Mouse (Mus musculus) spleen, adult 18-20 months (tissue): ENCODE data around the gene Cyp21a1.
"Not testable (repeated sequence)": the region's sequence is repeated elsewhere in the genome, so short reads cannot be mapped to it uniquely, and the experiment has no call there.

Experiments used
- DNase-seq, 2 experiments: peaks; one replicate each; pipeline ENCODE4 v3.0.0; 2022; ENCODE audit warnings: mixed read lengths in 2 of 2

Gene Cyp21a1

GRCm38 (mm10) chr17:34804301-34804700, at the start of gene Cyp21a1:
Gene Cyp21a1, minus strand, starts transcription at chr17:34804561.
- DNase-seq, result not testable (repeated sequence)

DNA sequence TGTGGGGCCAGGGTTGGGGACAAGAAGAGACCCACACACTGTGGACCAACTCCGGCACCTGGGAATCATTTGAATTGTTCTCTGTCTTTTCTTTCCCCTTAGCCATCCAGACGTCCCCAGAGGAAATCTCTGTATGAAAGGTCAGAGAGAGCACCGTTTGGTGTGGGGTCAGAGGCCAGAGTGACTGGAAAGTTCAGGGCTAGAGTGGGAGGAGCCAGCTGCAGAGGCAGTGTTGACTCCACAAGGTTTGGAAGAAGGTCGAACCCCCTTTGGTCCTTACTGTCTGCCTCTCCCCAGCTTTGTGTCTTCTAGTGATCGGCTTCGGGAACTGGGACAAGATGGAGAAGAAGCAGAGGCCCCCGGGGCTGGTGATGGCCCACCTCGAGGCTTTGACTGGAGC, 49.1 kb upstream of the Cyp21a1 start:
- no peak for DNase-seq

DNA sequence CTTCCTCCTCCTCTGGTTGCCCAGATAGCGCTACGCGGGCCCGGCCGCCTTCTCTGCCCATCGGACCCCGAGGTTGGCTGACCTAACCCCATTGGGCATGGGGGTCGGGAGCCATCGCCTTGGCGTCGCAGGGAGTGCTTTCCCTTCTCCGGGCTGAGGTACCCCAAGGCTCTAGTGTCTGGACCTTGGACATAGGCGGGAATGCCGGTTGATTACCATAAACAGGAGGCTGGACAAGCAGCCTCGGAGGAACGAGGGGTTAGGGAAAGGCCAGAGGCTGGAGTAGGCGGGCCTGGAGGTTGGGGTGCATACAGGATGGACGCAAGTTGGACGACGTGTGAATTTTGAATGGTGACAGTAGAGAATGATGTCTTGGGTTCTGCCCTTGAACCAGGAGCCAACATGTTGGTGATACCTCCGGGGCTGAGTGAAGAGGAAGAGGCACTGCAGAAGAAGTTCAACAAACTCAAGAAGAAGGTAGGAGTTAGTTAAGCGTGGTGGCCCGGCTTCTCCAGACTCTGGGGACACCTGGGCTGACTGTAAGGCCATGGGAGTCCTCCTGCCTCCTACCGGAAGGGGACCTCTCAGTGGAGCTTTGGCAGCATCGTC, 46.3 kb upstream of the Cyp21a1 start:
- DNase-seq, result no peak

DNA sequence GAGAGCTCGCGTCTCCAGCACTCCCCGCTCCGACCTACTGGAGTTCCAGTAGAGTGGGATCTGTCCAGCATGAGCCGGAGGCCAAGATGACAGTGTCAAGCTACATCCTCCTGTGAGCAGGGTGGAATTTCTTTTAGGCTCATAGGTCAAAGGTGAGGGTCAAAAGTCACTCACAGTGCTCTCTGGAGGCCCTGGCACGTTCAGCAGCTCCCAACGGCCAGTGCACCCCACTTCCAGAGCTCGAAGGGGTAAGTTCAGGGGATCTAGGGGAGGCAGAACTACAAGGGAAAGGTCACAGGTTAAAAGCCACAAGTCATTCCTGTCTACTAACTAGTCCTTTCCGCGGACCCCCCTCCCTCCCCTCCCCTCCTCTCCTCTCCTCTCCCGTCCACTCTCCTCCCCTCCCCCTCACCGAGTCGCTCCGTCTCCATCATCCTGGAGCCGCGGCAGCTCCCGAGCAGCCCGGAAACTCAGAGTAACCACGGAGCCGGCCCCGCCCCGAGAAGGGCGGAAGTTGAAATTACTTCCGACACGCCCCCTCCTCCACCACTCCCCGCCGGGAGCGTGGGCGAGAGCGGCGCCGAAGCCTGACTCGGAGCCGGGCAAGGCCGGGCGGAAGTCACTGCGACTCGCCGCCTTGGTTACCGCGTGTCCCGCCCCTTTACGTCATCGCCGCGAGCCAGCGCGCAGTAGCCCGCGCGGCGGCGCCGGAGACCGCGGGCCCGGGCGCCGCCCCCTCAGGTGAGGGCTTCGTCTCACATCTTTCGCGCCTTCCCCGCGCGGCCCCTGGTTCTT, 45.6 kb upstream of the Cyp21a1 start, which contains the start of the genes Skiv2l and Nelfe:
TSS of gene Skiv2l (minus strand) at position 489 of the 795 bp plus-strand sequence.
TSS of gene Nelfe (plus strand) at position 670 of the 795 bp plus-strand sequence.
- peak; percentile 97 for DNase-seq

DNA sequence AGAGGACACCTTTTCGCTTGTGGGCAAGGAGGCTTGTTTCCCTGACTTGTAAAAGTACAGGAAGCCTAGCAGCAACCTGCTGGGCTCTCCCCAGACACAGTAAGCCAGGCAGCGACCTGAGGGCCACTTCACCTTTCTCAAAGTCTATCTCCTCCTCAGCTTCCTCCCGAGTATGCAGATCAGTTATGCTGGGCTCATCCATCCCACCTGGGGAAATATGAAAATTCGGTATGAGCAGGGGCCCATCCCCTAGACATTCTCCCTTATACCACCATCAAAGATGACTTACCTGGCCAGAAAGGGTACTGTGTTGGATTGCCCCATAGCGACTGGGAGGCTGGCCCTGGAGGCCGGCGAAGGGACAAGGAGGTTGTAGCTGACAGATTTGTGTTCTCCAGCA, 43.3 kb upstream of the Cyp21a1 start:
- no peak for DNase-seq

DNA sequence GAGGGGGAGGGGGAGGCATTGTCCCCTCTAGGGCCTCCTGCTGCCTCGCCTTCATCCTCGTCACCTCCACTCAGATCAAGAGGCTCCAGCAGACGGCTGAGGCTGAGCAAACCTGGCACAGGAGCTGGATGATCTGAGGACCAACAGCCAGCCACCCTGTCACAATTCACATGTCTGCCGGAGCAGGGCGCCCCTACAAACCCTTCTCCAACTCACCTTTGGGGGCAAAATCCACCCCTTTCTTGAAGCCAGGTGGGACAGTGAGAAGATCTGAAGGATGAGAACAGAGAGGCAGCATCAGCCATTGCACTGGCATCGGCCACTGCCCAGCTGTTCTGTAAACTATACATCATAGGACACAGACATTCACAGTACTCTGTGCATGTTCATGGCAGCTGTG, 42.8 kb upstream of the Cyp21a1 start:
- DNase-seq, result no peak

DNA sequence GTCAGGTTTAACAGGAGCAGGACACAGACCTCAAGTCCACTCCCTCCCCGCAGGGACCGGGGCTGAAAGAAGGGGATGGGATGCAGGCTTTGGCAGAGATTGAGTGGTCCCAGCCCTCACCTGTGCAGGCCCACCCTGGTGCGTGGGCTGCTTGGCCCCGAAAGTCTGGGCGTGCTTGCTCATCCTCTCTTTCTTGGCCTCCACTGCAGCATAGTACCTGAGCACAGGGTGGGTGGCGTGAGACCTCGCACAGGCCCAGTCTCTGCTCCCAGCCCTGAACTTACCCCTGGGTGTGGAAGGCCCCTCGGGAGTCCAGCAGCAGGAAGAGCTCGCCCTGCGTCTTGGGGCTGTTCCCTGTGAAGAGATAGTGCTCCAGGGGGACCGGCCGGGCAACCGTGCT, 40.5 kb upstream of the Cyp21a1 start:
- no peak for DNase-seq

DNA sequence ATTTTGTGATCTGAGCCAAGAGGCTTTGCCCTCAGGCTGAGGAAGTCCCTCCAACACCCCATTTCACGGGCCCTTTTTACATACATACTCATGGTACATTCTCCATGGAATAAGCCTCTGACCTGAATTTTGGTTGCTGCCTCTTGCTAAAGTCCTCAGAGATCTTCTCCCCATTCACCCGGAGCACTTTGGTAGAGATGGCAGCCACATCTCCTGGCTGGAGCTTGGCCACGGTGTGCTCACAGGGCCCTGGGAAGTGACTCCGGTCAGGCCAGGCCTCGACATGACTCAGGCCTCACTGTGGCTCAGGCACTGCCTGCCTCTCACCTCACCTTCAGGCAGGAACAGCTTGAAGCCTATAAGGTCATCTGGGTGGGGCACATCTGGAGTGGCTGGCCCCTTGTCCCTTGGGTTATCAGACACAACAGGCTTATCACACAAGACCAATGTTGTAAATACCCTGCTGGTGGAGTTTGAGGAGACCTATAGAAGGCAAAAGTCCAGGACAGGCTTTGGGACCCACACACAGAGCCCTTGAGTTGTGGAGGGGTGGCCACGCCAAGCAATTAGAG, 36.5 kb upstream of the Cyp21a1 start:
- DNase-seq, result no peak

GRCm38 (mm10) chr17:34838785-34839184, 34.4 kb upstream of the Cyp21a1 start:
- no peak for DNase-seq

GRCm38 (mm10) chr17:34837464-34838324, 33.3 kb upstream of the Cyp21a1 start:
- peak in 1 of 2 experiments; percentile 18 for DNase-seq

GRCm38 (mm10) chr17:34836856-34837221, 32.5 kb upstream of the Cyp21a1 start, which contains the start of the genes Stk19 and Dxo:
Gene Stk19, minus strand, starts transcription at chr17:34836945.
Gene Dxo, plus strand, starts transcription at chr17:34837019.
- peak; percentile 88 to 89 for DNase-seq

- no peak for DNase-seq
Measured at GRCm38 (mm10) chr17:34836155-34836855, 31.9 kb upstream of the Cyp21a1 start.

- DNase-seq, result not testable (repeated sequence)
Measured at GRCm38 (mm10) chr17:34830776-34831175, 26.4 kb upstream of the Cyp21a1 start.

GRCm38 (mm10) chr17:34814818-34815370, 10.5 kb upstream of the Cyp21a1 start:
- no peak for DNase-seq

DNA sequence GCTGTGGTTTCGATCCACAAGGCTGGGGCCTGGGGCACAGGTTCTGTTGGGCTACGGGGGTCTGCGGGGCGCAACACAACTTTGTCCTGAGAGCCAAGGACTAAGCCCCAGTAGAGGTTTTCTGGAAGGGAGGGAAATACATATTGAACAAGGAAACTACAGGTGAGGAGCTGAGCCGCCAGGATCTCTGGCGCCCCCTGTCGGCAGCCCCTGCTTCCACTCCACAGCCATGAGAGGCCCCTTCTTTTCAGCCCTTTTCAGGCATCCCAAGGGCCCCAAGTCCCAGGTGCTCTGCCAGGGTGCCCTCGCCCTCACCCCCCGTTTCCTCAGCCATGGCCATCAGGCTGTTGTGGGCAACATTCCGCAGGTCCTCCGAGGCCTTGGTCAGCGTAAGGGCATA, 9.4 kb upstream of the Cyp21a1 start:
- DNase-seq, result peak in 1 of 2 experiments; percentile 40

DNA sequence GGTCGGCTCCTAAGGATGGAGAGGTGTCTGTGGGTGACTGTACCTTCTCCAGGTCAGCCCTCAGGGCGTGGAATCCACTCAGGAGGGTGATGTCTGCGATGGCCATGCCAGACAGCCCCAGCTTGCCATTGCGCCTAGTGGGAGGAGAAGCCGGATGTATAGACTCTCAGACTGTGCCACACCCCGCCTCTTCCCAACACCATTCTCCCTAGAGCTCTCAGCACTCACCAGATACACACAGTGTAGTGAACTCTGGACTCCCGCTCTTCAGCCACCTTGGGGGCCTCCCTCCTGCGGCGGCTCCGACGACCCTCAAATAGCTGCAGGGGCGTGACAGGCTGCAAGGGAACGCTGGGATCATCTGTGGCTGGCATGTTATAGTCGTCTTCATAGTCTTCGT, 6.9 kb upstream of the Cyp21a1 start:
- DNase-seq, result no peak

DNA sequence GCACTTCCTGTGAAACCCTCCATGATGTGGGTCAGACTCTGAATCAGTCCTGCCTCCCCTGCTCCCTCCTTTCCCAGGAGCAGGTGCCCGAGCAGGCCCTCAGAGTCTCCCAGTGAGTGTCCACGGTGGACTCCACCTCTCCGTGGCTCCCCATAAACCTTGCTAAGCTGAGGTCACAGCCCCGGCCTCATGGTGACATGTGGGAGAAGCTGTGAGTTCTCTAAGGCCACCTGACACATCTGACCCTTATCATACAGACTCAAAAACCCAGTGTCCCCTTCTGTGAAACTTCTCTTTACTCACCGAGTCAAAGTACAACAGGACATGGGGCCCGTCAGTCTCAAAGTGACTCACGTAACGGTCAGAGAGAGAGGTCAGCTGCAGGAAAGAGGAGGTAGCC, 6.5 kb upstream of the Cyp21a1 start:
- DNase-seq, result not testable (repeated sequence)

DNA sequence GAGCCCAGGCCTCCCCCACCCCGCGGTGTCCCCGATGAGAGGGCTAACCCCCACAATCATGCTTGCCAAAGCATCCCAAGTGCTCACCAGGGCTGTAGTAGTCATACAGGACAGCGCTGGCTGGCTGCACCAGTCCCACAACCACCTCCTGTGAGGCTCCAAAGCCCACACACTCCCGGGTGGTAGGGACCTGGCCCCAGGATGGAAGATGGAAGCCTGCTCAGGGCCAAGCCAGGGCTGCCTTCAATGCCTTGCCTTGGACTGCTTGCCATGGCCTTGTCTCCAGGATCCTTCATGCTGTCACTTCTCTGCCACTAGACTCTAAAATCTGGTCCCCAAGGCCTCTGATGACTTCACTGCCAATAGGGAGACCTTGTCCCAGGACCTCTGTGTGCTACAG, 6.0 kb upstream of the Cyp21a1 start:
- DNase-seq, result not testable (repeated sequence)

- no peak for DNase-seq
Measured at GRCm38 (mm10) chr17:34808599-34809205, 4.3 kb upstream of the Cyp21a1 start.

DNA sequence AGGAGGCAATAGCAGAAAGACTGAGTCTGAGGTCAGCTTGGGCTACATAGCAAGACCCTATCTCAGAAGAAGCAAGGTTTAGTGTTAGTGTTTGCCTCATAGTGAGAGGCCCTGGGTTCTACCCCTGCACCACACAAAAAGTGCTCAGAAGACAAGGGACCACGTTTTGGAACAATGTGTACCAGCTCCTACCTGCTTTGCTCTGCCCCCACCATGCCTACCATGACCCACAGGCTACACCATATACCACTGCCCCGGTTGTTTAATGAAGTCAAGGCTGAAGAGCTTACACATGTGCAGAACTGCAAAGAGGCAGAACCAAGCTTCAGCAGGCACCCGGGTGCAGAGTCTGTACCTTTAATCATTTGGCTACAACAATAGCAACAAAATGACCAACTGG, 2.8 kb upstream of the Cyp21a1 start:
- DNase-seq, result no peak

DNA sequence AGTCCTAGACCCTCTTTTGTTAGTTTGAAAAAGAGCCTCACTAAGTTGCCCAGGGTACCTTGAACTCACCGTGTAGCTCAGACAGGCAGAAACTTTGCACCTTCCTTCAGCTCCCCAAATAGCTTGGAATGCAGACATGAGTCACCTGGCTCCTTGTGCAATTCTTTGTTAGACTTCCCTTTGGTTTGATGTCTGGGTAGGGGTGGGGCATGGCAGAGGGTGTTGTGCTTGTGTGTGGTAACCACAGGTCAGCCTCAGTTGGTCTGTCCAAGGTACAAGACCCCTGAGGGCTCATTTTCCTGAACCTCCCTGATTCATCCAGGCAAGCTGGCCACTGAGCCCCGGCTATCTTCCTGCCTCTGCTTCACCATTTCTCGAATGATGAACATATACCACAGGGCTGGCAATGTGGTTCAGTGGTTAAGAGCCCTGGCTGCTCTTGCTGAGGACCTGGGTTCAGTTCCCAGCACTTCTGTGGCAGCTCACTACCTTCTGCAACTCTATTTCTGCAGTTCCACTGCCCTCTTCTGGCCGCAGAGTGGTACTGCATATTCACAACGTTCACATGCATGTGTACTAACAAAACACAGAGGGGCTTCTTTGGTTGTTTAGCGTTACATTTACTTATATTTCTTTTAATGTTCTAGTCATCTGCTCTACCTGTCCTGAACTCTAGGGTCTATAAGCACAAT, 656 bp upstream of the Cyp21a1 start:
- no peak for DNase-seq
